Mouse (Mus musculus) midbrain, embryonic 10.5 days (tissue): Measurements from ENCODE around the gene Ola1. TPM values are rescaled to one million over a fixed set of nuclear protein-coding genes. Genes with fewer than 3 reads are reported as not detected.
A peak's percentile ranks its signal among the peaks of the same experiment; 100 is the strongest.

Experiments
- DNase-seq: peaks from one replicate; pipeline ENCODE4 v3.0.0-alpha.2; 2017; ENCODE audit warnings: low spot score
- H3K27ac ChIP-seq: fragments of 300-500 bp; sonication (generic); replicated peaks from 2 replicates; pipeline ENCODE4 v1.5.1; 2016; ENCODE audit warnings: mild to moderate bottlenecking
- H3K27me3 ChIP-seq: fragments of 300-500 bp; sonication (generic); 2 replicates; pipeline ENCODE4 v1.6.1; 2016; ENCODE audit warnings: low read depth, mild to moderate bottlenecking; ENCODE audit not compliant: poor library complexity, severe bottlenecking
- H3K36me3 ChIP-seq: fragments of 300-500 bp; sonication (generic); 2 replicates; pipeline ENCODE4 v1.6.1; 2016; ENCODE audit warnings: mild to moderate bottlenecking, moderate library complexity
- H3K4me1 ChIP-seq: fragments of 300-500 bp; sonication (generic); 2 replicates; pipeline ENCODE4 v1.6.1; 2016
- H3K4me3 ChIP-seq: fragments of 300-500 bp; sonication (generic); 2 replicates; pipeline ENCODE4 v1.5.1; 2016; ENCODE audit warnings: mild to moderate bottlenecking, moderate library complexity
- H3K9me3 ChIP-seq: fragments of 300-500 bp; sonication (generic); replicated peaks from 2 replicates; pipeline ENCODE4 v1.6.1; 2016; ENCODE audit warnings: mild to moderate bottlenecking
- WGBS: fragments of 180-500 bp; shearing (Covaris S2); methylation state at CpG from one replicate; pipeline ENCODE4 v1.1.7; 2016; 5-methylcytosine and 5-hydroxymethylcytosine counted together
- polyA plus RNA-seq: library from polyadenylated mRNA; unstranded; fragments of >200 nt; fragmentation: Nextera tagmentation; extraction: Ambion mirVana; gene quantifications from 2 replicates; pipeline ENCODE4 v1.2.1, GENCODE M21; 2016

Gene Ola1
- polyA plus RNA-seq, 1 experiment from 2014 or later = 103 TPM

DNA sequence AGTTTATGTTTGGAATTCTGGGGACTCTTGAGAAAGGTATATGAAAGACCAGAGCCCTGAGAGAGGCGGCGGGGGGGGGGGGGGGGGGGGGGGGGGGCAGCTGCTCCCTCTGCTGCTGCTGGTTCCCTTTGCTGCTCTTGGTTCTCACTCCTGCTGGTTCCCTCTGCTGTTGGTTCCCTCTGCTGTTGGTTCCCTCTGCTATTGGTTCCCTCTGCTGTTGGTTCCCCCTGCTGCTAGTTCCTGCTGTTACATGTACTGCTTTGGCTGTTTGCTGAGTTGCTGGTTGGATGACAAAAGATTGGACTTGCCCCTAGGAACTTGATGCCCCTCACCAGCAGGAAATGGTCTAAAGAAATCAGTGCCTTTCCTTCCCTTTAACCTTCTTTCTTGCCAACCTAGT, 138.6 kb downstream of the Ola1 start:
- Histone ChIP-seq H3K27me3 (no peaks in the 10 kb centered on the region; the same call in 1 of the 2 replicates), H3K4me1 (peaks cover 21% of the 10 kb centered on the region), H3K4me3 (no peak overlapping the region), H3K27ac (no peak overlapping the region), H3K36me3 (no peaks in the 10 kb centered on the region), H3K9me3 (no peaks in the 10 kb centered on the region)
- DNase-seq = no peak
- no CpG with 5 or more reads among the region's 2 CpGs for WGBS

- DNase-seq = no peak
- WGBS = 73% methylated on average over 15 of the region's 15 CpGs
- no peaks in the 10 kb centered on the region; the same call in 1 of the 2 replicates for H3K27me3 ChIP-seq
- no peaks in the 10 kb centered on the region for H3K9me3 ChIP-seq
- peaks cover 21% of the 10 kb centered on the region for H3K4me1 ChIP-seq
- H3K27ac ChIP-seq = peak overlapping the region; percentile 23; the same call in 1 of the 2 replicates
- H3K4me3 ChIP-seq = no peak overlapping the region
- no peaks in the 10 kb centered on the region for H3K36me3 ChIP-seq
Measured at GRCm38 (mm10) chr2:73079311-73079710, 139.4 kb downstream of the Ola1 start.

DNA sequence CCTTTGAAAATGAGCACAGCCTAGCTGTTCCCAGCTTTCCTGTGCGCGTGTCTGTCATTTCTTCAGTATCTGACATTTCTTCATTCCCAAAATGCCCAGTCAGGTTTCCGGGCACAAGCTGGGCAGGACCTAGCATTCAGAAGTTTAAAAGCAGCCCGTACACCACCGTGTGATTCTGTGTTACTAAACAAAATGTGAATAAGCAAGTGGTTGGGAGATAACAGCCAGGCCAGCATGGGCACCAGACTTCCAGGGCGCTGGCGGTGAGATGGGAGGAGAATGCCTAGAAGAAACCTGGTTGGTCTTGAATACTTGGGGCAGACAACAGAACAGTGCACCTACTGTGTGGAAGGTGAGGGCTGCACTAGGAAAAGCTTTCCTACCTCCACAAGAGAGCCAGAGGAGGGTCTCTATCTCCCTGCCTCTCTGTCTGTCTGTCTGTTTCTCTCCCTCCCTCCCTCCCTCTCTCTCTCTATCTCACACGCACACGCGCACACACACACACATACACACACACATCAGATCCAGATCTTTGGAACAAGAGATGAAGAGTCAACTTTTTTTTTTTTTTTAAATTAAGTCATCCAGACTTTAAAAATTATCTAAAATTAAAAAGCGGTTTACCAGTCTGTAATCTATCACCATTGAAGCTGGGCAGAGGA, 144.8 kb downstream of the Ola1 start:
- no peak overlapping the region for H3K4me3 ChIP-seq
- no peak for DNase-seq
- H3K27me3 ChIP-seq = peaks cover 12% of the 10 kb centered on the region; the same call in 1 of the 2 replicates
- H3K4me1 ChIP-seq = peaks cover 9% of the 10 kb centered on the region
- no peaks in the 10 kb centered on the region for H3K36me3 ChIP-seq
- no peaks in the 10 kb centered on the region for H3K9me3 ChIP-seq
- WGBS = 96% methylated on average over 11 of the region's 11 CpGs
- H3K27ac ChIP-seq = no peak overlapping the region

- 80% methylated on average over 2 of the region's 2 CpGs for WGBS
- peaks cover 9% of the 10 kb centered on the region for H3K4me1 ChIP-seq
- DNase-seq = no peak
- H3K9me3 ChIP-seq = no peaks in the 10 kb centered on the region
- no peak overlapping the region for H3K27ac ChIP-seq
- H3K36me3 ChIP-seq = no peaks in the 10 kb centered on the region
- no peak overlapping the region for H3K4me3 ChIP-seq
- H3K27me3 ChIP-seq = peaks cover 17% of the 10 kb centered on the region
Measured at GRCm38 (mm10) chr2:73071201-73071600, 147.5 kb downstream of the Ola1 start.

- no peak overlapping the region for H3K27ac ChIP-seq
- H3K4me3 ChIP-seq = no peak overlapping the region
- H3K36me3 ChIP-seq = no peaks in the 10 kb centered on the region
- WGBS = 37% methylated on average over 10 of the region's 10 CpGs
- H3K9me3 ChIP-seq = no peaks in the 10 kb centered on the region
- no peak for DNase-seq
- peaks cover 18% of the 10 kb centered on the region for H3K27me3 ChIP-seq
- peaks cover 10% of the 10 kb centered on the region for H3K4me1 ChIP-seq
Measured at GRCm38 (mm10) chr2:73070449-73071076, 148.2 kb downstream of the Ola1 start.

GRCm38 (mm10) chr2:73069223-73069825, 149.4 kb downstream of the Ola1 start:
- no peaks in the 10 kb centered on the region for H3K9me3 ChIP-seq
- peaks cover 10% of the 10 kb centered on the region for H3K4me1 ChIP-seq
- no peak overlapping the region for H3K27ac ChIP-seq
- H3K4me3 ChIP-seq = no peak overlapping the region
- 92% methylated on average over 7 of the region's 7 CpGs for WGBS
- H3K27me3 ChIP-seq = peaks cover 18% of the 10 kb centered on the region
- no peak for DNase-seq
- no peaks in the 10 kb centered on the region for H3K36me3 ChIP-seq

DNA sequence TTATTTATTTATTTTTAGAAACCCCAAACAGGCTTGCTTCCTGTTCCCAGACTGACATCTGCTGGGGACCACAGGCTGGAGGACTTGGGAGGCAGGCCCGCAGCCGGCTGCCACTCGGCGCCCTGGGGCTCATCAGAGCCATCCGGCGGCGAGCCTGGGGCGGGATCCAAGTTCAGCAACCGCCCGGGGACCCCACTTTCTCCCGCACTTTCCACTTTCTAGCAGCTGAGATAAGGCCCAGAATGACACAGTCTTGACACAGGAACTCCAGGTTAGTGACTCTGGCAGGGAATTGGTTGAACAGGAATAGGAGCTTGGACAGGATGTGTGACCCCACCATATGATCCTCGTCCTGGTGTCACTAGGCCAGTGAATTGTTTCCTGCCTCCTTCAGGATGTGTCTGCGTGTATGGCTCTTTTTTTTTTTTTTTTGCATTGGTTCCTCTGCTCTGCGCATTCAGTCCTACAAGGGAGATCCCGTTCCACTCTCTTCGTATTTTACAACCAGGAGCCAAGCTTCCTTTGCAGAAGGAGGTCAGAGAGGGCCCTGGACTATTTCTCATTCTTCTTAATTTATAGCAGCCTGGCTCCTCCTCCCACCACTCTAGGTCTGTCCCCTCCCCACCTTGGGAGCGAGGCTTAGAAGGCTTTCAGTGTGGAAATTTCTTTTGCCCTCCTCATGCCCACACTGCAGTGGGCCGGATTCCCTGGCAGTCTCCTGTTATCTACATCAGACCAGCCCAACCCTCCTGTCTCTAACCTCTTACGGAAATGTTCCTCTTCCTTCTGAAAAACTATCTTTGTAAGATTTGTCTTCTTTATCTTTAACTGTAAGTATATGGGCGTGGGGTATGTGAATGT, 152.2 kb downstream of the Ola1 start:
- Histone ChIP-seq H3K27ac (peak overlapping the region; percentile 28; the same call in 1 of the 2 replicates), H3K4me1 (peaks cover 10% of the 10 kb centered on the region), H3K9me3 (no peaks in the 10 kb centered on the region), H3K27me3 (peaks cover 13% of the 10 kb centered on the region), H3K4me3 (no peak overlapping the region), H3K36me3 (no peaks in the 10 kb centered on the region)
- 38% methylated on average over 20 of the region's 20 CpGs for WGBS
- peak; percentile 30 for DNase-seq

GRCm38 (mm10) chr2:73063911-73064619, 154.7 kb downstream of the Ola1 start:
- WGBS = 77% methylated on average over 14 of the region's 14 CpGs
- no peak for DNase-seq
- H3K4me3 ChIP-seq = no peak overlapping the region
- H3K27me3 ChIP-seq = peaks cover 6% of the 10 kb centered on the region
- H3K27ac ChIP-seq = no peak overlapping the region
- H3K9me3 ChIP-seq = no peaks in the 10 kb centered on the region
- peaks cover 7% of the 10 kb centered on the region for H3K4me1 ChIP-seq
- H3K36me3 ChIP-seq = no peaks in the 10 kb centered on the region

- peaks cover 5% of the 10 kb centered on the region; the same call in 1 of the 2 replicates for H3K27me3 ChIP-seq
- no peak for DNase-seq
- 81% methylated on average over 6 of the region's 6 CpGs for WGBS
- no peaks in the 10 kb centered on the region for H3K9me3 ChIP-seq
- H3K27ac ChIP-seq = no peak overlapping the region
- no peaks in the 10 kb centered on the region for H3K36me3 ChIP-seq
- H3K4me3 ChIP-seq = no peak overlapping the region
- 0 out of 2 replicates have a peak, but pooled peaks cover 2% of the 10 kb centered on the region for H3K4me1 ChIP-seq
Measured at GRCm38 (mm10) chr2:73060259-73060585, 158.5 kb downstream of the Ola1 start.

- Histone ChIP-seq H3K9me3 (no peaks in the 10 kb centered on the region), H3K36me3 (no peaks in the 10 kb centered on the region), H3K4me1 (0 out of 2 replicates have a peak, but pooled peaks cover 2% of the 10 kb centered on the region), H3K27ac (no peak overlapping the region), H3K4me3 (no peak overlapping the region), H3K27me3 (peaks cover 5% of the 10 kb centered on the region; the same call in 1 of the 2 replicates)
- DNase-seq = no peak
- 45% methylated on average over 12 of the region's 12 CpGs for WGBS
Measured at GRCm38 (mm10) chr2:73059550-73060258, 159.0 kb downstream of the Ola1 start.

DNA sequence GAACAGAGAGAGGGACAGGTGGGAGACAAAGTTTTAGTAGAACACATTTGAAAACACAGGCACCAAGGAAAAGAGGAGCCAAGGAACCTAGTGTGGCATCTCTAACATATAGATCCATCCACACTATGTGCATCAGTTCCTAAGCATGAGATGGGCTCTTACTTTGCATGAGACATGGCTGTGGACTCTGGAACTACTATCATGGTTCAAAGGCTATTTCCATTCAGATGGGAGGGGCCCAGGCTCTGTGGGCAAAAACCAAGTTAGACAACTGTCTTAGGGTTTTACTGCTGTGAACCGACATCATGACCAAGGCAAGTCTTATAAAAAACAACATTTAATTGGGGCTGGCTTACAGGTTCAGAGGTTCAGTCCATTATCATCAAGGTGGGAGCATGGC, 160.4 kb downstream of the Ola1 start:
- no peak for DNase-seq
- H3K27me3 ChIP-seq = 0 out of 2 replicates have a peak, but pooled peaks cover 5% of the 10 kb centered on the region
- H3K9me3 ChIP-seq = no peaks in the 10 kb centered on the region
- H3K36me3 ChIP-seq = no peaks in the 10 kb centered on the region
- H3K4me3 ChIP-seq = no peak overlapping the region
- WGBS = 86% methylated on average over 1 of the region's 1 CpGs
- 0 out of 2 replicates have a peak, but pooled peaks cover 2% of the 10 kb centered on the region for H3K4me1 ChIP-seq
- no peak overlapping the region for H3K27ac ChIP-seq
